Comparison of ENCODE assay signal across 8 mouse cellular contexts in the genomic region with DNA sequence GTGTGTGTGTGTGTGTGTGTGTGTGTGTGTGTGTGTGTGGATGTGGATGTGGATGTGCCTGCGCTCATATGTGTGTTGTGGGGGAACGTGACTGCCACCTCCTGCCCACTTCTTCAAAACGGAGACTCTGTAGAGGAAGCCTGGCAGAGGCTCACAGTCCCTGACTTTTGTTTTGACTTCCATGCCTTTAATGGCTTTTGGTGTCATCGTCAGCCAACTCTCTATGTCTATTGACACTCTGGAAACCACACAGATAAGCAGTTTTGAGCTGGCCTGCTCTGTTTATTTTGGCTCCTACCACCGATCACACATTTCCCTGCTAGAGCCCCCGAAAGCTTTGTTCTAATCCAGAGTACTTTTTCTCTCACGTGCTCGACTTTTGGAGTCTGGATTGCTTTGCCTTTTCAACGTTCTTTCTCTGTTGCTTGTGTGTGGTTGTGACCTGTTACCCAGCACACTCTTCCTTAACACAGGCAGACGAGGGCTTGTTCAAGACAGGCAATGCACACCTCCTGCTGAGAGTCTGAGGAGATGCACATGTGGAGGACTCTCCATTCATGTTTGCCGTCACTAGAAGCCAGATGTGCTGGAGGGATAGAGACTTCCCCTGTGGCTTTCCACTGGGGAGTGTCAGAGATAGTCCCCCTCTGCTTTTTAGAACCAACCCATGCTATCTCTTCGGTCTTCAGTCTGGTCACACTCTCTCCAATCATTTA.
DNase-seq lines count a peak whose midpoint lies in the region; ATAC-seq and TF ChIP-seq lines count a peak whose summit lies in the region.

No protein-coding gene starts in this region.

- H3K9me3 ChIP-seq in ES-Bruce4 (replicated peaks; ENCODE audit: control insufficient read depth, insufficient read depth, low read length, poor library complexity, severe bottlenecking) = no peaks in the 10 kb centered on the region
- H3K9me3 ChIP-seq in heart, embryonic 14.5 days (ENCODE audit: control insufficient read depth, low read length) = no peaks in the 10 kb centered on the region

- H3K9ac ChIP-seq in ES-Bruce4 (ENCODE audit: low read depth, poor library complexity, severe bottlenecking) = no peak overlapping the region
- peak overlapping the region; percentile 56 for H3K9ac ChIP-seq in heart, embryonic 14.5 days (ENCODE audit: low read length)

- no peak for TF ChIP-seq POLR2A in ES-Bruce4 (IDR thresholded peaks at IDR 0.05; ENCODE audit: insufficient read depth, low read length)

- peak; percentile 33 for DNase-seq in adrenal gland, adult 8-10 months
- no peak for DNase-seq in adrenal gland, postnatal 4 days (ENCODE audit: low spot score in 2 of 2)
- DNase-seq in kidney, postnatal 25 days = peak; percentile 56 to 67
- peak; percentile 27 for DNase-seq in mesoderm, embryonic 11.5 days (ENCODE audit: low read depth, low spot score)
- DNase-seq in urinary bladder, adult 18-20 months (ENCODE audit: low spot score in 2 of 2) = no peak
- DNase-seq in left cerebral cortex, adult 9 months (ENCODE audit: low spot score in 2 of 2) = no peak

- peak overlapping the region; percentile 60 for H3K4me2 ChIP-seq in heart, embryonic 14.5 days (ENCODE audit: low read length)

- WGBS in heart, embryonic 14.5 days = 9% methylated on average over 12 of the region's 12 CpGs

- no peaks in the 10 kb centered on the region for H3K27me3 ChIP-seq in ES-Bruce4 (ENCODE audit: control insufficient read depth, insufficient read depth, low read length, poor library complexity, severe bottlenecking)
- no peaks in the 10 kb centered on the region for H3K27me3 ChIP-seq in heart, embryonic 14.5 days (ENCODE audit: control insufficient read depth, insufficient read depth, low read length)

- TF ChIP-seq EP300 in ES-Bruce4 (IDR thresholded peaks at IDR 0.05; ENCODE audit: insufficient read depth, low read depth, low read length) = no peak

- no peak overlapping the region for H3K4me3 ChIP-seq in ES-Bruce4 (ENCODE audit: low read depth, low read length)
- peak overlapping the region; percentile 1 to 24; a peak in 3 of 4 replicates for H3K4me3 ChIP-seq in heart, embryonic 14.5 days (ENCODE audit: control insufficient read depth in 1 of 2, insufficient read depth in 1 of 2, low read depth in 1 of 2, low read length in 2 of 2)

- TF ChIP-seq CTCF in ES-Bruce4 (IDR thresholded peaks at IDR 0.05; ENCODE audit: low read depth, low read length) = peak; percentile 1

- H3K36me3 ChIP-seq in ES-Bruce4 (ENCODE audit: control insufficient read depth, insufficient read depth, low read length, poor library complexity, severe bottlenecking) = no peaks in the 10 kb centered on the region
- no peaks in the 10 kb centered on the region for H3K36me3 ChIP-seq in heart, embryonic 14.5 days (ENCODE audit: control insufficient read depth, insufficient read depth, low read length)

- H3K27ac ChIP-seq in ES-Bruce4 (ENCODE audit: insufficient read depth, low read length) = no peak overlapping the region
- H3K27ac ChIP-seq in heart, embryonic 14.5 days (replicated peaks in 1 of 2; ENCODE audit: control insufficient read depth in 1 of 2, insufficient read depth in 1 of 2, low read depth in 2 of 2, low read length in 2 of 2) = peak overlapping the region; percentile 67 to 75

- ATAC-seq in heart, embryonic 14.5 days (ENCODE audit: insufficient number of reproducible peaks, insufficient read depth, low FRiP score, low read depth) = peak; percentile 81

- no peaks in the 10 kb centered on the region for H3K4me1 ChIP-seq in ES-Bruce4 (ENCODE audit: control insufficient read depth, insufficient read depth, low read length)
- peaks cover 5 to 14% of the 10 kb centered on the region in 2 experiments for H3K4me1 ChIP-seq in heart, embryonic 14.5 days (ENCODE audit: control insufficient read depth in 2 of 2, insufficient read depth in 2 of 2, low read length in 2 of 2)

Comparison
In these comparisons a context has a peak if more than half of its experiments do, and no peak if none do; other contexts are left out.
1. DNase-seq: peak in adrenal gland, adult 8-10 months (single experiment), kidney, postnatal 25 days (2 of 2) and mesoderm, embryonic 11.5 days (single experiment); none in adrenal gland, postnatal 4 days (0 of 2), urinary bladder, adult 18-20 months (0 of 2) and left cerebral cortex, adult 9 months (0 of 2).